Mouse (Mus musculus) kidney, adult 2 months (tissue): ENCODE measurements at regions not wholly inside any gene's neighbourhood (a gene's known extent, or its start where the extent isn't known, plus 50 kb on each side); places are given as distances from the start of the nearest gene placed in this dataset.

Experiments used
- CTCF ChIP-seq: fragments of 200-500 bp; conservative IDR thresholded peaks from 2 replicates; pipeline ENCODE4 v1.5.1; 2011; ENCODE audit warnings: low read depth, mild to moderate bottlenecking, control low read depth, low read length, moderate library complexity, mixed read lengths; ENCODE audit not compliant: insufficient read depth, insufficient read length
- POLR2A ChIP-seq: fragments of 200-500 bp; IDR thresholded peaks from one replicate; pipeline ENCODE4 v1.6.1; 2011; ENCODE audit warnings: low read depth, low read length, control low read depth

- TF ChIP-seq CTCF (no peak), POLR2A (no peak)
These were observed 784.5 kb upstream of the Gpc5 start for GRCm38 (mm10) chr14:114307479-114307878.
